Comparison of ENCODE assay signal across 14 mouse cellular contexts in genomic region chr2:54522989-54523388, GRCm38 (mm10).
"Had no signal": no experiment of that assay in that cellular context is flagged by ENCODE, and none has a peak within 500 bp of the region (broad histone marks: within the 10 kb centered on the region; RNA-seq: fewer than 3 reads in every experiment).

No protein-coding gene starts in this region.

- DNase-seq: lung, adult 18-20 months; lung, embryonic 14.5 days; lung, postnatal 10 days; lung, postnatal 4 days; midbrain, embryonic 14.5 days; retina, postnatal 1 day; right cerebral cortex, adult 18-20 months; right cerebral cortex, postnatal 25 days; right cerebral cortex, postnatal 4 days; spleen, adult 18-20 months; thymus, adult 2 months; thymus, postnatal 25 days; thymus, postnatal 4 days had no signal

- ATAC-seq: midbrain, embryonic 16.5 days had no signal
